Mouse (Mus musculus): Measurements from ENCODE around the gene Ccl27a.
"Not testable (repeated sequence)": the region's sequence is repeated elsewhere in the genome, so short reads cannot be mapped to it uniquely, and the experiment has no call there.

Ccl27a gene

DNA sequence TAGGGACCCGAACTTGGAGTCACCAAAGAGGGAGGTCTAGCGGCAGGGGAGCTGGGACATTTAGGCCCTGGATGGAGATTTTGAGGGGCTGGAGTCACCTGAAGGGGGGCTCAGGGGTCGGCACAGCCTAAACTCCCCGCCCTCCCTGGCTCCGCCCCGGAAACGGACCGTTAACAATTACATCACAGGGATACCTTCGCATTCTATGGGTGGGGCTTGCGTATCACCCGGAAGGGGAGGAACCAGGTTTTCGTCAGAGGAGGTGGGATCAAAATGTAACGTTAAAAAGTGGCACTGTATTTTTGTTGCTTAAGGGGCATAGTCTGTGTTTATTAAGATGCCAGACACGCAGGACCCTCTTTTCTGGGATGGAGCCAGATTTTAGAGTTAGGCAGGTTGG is at the start of gene Ccl27a:
Ccl27a (minus strand) TSS at position 246 of the 400 bp plus-strand sequence.
- peak; percentile 91 for DNase-seq

DNA sequence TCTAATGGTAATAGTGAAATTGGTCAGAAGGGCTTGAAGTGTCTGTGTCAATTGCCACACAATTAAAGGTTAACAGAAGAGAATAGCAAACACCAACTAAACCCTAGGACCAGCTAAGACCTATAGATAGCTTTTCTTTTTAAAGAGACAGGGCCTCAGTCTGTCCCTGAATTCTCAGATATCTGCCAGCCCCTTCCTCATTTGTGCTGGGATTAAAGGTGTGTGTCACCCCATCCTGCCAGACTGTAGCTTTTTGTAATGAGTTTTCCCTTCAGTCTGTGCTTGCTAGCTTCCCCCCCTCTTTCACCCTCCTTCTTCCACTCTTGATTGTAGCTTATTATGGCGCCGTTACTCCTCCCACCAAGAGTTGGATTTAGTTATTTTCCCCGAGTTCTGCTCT is 9.2 kb upstream of the Ccl27a start:
- not testable (repeated sequence) for DNase-seq

DNA sequence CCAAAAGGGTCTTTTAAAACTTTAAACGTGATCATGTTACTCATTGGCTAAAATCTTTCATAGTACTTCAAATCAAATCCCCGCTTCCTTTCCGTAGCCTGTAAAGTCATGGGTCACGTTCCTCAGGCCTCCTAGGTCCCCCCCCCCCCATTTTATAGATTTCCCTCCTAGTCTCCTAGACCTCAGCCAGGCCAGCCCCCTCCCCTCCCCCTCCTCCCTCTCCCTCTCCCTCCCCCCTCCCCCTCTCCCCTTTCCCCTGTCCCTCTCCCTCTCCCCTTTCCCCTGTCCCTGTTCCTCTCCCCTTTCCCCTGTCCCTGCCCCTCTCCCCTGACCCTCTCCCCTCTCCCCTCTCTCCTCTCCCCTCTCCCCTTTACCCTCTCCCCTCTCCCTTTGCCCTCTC is 8.7 kb upstream of the Ccl27a start:
- DNase-seq = not testable (repeated sequence)

DNA sequence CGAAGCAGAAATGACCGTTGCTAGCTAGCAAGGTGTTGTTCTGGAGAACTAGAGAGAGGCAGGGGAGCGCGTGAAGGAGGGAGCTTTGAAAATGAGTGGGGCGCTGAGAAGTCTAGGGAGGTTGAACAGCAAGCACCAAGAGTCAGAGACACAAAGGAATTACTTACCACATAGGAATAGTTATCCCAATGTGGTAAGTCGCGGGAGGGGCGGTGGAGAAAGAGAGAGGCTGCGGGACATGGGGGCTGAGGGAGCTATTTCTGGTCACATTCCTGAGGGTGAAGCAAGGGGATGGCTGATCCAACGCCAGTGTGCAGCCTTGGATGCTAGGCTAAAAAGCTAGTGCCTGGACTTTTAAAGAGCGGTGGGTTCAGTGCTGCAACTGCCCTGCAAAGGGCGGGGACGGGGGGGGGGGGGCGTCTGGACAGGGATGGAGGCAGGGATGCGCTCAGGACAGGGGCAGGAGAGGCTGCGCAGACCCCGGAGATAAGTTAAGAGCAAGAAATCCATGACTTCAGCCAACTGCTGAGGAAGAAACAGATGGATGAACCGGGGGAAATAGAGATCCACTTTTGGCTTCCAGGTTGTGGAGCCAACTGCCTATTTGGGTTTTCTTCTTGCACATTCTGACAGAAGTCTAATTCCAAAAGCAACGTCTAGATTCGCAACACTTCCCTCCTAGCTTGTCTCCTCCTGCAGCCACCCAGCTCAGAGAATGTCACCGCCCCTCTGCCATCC is 7.9 kb upstream of the Ccl27a start:
- DNase-seq = not testable (repeated sequence)

DNA sequence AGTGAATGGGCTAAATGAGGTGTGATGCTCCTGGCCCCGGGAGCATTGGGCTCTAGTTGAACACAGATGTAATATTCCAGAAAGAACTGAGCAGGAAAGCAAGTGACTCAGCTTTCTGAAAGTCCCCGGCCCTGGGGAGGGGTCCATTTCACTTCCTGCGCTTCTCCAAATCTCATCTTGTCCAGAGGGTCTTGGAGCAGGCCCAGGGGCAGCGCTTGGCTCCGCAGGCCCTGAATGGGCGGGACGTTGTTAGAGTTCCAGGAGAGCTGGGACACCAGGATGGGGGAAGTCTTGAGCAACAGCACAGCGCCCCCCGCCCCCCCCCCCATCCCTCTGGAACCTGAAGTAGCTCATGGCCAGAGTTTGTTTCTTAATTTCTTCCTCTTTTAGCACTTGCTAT is 7.2 kb upstream of the Ccl27a start:
- DNase-seq = not testable (repeated sequence)

DNA sequence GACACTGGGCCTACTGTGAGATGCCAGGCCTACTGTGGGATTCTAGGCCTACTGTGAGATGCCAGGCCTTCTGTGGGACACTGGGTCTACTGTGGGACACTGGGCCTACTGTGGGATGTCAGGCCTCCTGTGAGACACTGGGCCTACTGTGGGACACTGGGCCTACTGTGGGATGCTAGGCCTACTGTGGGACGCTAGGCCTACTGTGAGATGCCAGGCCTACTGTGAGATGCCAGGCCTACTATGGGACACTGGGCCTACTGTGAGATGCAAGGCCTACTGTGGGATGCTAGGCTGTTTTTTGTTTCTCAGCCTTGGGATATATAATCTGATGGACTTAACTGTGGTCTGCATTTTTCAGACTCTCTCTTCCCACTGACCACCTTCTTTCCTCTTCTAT is 1.8 kb upstream of the Ccl27a start:
- DNase-seq = not testable (repeated sequence)

DNA sequence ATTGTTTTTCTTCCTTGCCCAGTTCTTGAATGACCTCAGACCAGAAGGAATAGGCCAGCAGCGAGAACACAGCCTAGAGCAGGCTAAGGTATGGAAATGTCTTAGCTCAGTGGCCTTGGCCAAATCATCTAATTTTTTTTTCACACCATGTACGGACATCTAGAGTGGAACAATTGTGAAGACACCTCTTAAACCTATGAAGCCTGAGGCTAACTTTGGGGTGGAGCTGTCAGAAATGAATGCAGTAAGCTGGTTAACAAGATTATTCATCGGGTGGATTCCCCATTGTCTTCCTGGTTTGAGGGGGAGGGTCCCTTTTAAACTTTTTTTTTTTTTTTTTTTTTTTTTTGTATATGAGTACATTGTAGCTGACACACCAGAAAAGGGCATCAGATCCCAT is 459 bp upstream of the Ccl27a start:
- not testable (repeated sequence) for DNase-seq

DNA sequence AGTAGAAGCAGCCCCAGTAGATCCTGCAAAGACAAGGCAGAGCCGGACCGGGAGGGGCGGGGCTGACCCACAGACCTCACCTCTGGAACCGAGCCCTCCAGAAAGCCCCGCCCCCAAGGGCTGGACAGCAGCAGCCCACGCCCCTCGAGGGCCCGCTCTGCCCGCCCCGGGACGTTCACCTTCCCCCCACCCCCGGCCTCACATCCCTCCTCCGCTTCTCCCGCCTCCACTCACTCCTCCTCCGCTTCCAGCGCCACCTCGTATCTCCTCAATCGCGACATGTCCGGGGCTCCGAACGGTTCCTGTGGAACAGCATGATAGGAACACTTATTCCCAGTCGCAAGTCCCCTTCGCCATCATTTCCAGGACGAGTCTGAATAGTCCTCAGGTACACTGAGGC is 545 bp downstream of the Ccl27a start:
- peak; percentile 78 for DNase-seq

DNA sequence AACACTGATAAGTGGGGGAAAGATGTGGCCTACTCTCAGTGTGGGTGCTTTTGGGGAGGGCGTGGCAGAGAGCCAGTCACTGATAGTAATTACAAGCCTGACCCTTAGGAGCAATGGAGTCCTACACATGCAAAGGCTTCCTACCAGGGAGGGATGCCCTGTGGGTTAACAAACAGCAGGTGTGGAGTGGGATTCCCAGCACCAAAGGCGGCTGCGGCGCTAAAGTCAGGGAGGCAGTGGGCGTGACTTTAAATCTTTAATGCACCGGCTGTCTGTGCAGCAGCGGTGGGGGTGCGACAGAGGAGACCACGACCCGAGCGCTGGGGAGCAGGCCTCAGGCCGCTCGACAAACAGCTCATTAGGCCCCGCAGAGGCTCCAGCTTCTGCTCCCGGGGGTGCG is 1.1 kb downstream of the Ccl27a start:
- peak; percentile 44 for DNase-seq

DNA sequence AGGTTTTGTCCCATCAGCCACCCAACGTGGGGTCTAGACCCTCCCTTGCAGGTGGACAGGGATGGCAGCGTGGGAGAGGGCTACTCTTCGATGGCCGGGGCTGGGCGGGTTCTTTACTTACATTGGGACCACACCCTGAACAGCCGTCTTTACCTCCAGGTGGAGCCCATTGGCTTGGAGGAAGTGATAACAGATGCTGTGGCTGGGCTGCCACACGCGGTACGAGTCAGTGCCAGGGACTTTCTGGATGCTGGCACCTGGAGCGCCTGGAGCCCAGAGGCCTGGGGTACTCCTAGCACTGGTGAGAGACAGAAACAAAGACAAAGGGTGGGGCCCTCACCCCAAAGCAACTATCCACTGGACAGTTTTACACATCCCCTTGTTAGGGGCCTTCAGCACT is 6.7 kb downstream of the Ccl27a start:
- DNase-seq = not testable (repeated sequence)

DNA sequence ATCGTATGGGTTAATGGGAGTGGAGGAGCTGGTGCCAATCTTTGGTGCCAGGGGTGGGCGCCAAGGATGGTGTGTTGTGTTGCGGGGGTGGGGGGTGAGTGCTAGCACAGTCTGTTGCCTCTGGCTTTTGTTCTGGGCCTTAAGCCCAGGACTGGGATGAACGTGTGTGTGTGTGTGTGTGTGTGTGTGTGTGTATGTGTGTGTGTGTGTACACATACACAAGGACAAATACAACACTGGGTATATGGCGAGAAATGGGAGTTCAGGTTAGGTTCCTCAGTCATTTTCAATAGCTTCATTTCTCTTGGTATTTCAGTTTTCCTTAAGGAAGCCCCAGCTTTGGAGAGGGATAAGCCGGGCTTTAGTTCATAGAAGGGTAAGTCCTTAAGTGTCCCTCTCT is 10.9 kb downstream of the Ccl27a start:
- DNase-seq = not testable (repeated sequence)

DNA sequence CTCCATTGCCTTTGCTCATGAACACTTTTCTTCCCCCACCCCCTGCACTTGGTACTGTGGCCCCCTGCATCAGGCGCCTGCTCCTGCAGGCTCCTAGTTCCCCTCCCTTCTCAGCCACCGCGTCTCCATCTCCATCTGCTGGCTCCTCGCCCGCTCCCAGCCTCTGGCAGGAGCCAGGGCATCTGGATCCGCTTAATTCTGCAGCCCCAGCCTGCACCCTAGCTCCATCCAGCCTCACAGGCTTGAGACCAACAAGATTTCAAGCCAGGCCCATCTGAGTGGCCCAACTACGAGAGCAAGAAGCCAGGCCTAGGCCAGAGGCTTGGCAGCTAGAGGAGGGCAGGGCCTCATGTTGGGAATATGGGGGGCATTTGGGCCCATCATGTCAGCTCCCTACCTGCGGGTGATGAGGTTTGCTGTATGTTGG is 11.3 kb downstream of the Ccl27a start:
- DNase-seq = peak; percentile 73

DNA sequence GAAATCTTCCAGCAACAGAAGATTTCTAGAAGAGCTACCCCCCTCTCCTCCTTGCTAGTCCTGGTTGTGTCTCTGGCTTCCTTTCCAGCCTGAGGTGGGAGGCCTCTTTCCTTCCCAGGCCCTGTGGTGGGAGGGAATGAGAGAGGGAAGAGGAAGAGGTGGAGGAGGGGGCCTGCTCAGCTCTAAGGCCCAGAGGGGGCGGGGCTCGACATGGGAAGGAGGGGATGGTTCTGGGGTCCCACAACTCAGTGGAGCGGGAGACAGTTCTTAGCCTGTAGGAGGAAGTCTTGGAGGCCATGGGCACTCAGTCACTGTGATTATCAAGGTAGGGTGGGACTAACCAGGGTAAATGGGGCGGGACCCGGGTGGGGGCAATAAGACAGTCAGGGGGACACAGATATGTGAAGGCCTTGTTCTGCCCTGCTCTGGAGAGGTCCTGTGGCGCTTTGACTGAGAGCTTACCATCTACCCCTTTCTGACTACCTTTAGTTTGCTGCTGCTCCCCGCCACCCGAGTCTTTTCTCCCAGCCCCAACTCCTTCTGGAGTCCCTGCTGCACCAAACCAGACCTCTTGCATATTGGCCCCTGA is 11.9 kb downstream of the Ccl27a start:
- DNase-seq = peak; percentile 87

DNA sequence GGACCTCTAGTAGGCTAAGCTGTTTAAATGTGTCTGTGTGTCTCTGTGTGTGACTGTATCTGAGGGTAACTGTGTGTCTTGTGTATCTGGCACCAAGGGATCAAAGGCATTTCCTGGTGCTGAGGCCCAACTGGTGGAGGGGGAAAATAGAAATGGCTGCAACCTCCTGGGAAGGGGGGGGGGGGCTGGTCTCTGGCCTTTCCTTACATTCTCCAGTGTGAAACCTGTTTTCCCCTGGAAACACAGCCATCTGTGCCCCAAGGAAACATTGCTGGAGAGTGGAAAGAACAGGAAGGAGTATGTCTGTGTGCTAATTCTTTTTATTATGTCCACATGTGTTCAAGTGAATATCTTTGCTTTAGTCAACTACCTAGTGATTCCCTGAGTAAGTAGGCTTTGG is 12.4 kb downstream of the Ccl27a start:
- no peak for DNase-seq

DNA sequence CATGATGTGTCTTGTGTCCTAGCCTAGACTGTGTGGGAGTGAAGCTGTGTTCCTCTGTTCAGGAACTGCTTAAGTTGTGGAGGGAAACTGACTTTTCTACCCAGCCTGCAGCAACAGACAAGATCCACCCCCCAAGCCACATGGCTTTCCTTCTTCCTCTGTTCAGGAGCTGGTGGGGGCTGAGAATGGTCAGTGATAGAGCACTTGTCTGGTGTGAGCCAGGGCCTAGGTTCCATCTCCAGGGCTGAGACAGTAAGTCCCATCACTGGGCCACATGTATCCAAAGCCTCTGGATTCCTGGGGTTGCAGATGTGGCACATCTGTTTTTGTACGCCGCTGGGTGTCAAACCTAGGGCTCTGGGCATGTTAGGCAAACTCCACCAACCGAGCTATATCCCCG is 13.1 kb downstream of the Ccl27a start:
- no peak for DNase-seq

DNA sequence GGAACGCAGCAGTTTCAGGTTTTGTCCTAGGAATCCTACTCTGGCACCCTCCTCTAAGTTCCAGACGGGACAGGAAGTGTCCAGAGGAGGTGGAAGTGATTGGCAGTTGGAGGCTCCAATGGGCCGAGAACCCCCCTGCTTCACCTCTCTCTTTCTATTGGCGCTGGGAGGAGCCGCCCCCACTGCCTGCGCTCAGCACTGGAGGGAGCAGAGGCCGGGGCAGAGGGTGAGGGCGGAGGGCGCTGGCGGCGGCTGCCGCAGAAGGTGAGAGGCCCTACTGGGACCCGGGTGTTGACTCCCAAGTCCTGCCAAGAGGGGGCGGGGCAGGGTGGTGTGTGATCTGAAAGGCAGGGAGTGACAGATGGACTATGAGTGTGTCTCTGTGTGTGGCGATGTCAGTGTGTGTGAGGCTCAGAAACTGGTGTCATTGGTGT is 13.7 kb downstream of the Ccl27a start:
- peak; percentile 91 for DNase-seq

DNA sequence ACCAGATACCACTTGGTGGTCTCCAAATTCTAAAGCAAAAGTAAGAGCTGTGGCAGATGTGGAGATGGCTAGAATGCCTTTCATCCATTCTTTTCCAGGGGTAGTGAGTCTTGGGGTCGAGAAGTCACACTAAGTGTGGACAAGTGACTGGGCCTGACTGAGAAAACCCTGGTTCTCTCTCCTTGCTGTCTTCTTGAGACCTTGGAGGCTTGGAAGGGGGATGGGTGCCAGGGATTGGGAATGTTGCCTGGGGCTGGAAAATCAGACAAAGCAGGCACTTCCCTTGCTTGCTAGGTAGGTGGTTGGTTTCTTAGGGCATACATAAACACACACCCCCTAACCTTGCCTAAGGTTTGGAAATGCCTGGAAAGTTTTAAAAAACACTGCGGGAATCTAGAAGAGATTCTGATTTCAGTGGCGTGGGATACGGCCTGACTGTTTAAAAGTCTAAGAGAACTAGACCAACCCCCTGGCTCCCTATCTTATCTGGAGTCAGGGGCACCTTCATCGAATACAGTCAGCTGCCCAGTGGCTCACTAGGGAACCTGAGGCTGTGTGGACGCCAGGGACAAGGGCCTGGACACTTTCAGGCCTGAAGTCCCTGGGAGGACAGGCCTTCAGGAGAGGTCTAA is 14.3 kb downstream of the Ccl27a start:
- DNase-seq = no peak

DNA sequence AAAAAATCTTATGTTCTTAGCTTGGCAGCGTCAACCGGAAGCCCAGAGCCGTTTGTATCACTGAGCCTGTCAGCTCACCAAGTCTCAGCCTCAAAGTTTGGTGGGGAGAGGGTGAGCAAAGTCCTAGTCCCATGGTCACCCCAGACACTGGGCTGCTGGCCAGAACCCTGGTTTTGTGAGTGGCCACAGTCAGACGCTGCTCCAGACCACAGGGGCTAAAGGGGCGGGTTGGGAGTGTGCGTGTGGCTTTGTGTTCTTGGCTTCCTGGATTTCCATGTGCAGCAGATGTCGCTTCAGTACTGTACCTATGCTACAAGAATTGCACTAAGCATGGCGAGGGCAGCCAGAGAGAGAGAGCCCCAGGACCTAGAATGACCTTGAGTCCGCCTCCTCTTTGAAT is 14.8 kb downstream of the Ccl27a start:
- DNase-seq = no peak

DNA sequence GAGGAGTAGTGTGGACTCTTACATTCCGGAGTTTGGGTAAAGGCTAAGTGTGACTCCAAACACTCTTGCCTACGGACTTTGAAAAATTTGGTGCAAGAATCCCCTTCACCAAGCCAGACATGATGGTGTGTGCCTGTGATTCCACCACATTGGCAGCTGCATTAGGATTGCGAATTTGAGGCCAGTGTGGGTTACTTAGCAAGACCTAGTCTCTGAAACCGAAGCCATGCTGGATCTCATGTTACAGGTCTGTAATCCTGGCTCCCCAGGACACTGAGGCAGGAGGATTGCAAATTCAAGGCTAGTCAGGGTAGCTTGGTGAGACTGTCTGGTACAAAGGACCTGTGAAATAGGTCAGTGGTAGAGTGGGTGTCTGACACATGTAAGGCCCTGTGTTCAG is 15.3 kb downstream of the Ccl27a start:
- DNase-seq = no peak

DNA sequence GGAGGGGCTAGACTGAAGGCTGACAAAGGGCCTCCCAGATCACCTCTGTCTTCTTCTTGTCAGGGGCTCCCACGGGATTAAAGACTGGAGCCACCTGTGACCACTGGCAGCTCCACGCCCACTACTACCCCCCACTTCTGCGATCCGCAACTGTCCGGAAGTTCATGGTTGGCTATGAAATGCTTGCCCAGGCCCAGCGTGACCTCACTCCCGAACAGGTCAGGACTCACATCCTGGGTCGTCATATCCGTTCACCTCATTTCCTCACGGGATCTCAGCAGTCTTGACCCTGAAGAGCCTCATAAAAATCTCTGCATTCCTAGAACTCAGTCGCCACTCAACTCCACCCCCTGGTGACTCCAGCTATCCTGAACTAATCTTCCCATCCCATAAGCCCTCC is 16.0 kb downstream of the Ccl27a start:
- DNase-seq = no peak

DNA sequence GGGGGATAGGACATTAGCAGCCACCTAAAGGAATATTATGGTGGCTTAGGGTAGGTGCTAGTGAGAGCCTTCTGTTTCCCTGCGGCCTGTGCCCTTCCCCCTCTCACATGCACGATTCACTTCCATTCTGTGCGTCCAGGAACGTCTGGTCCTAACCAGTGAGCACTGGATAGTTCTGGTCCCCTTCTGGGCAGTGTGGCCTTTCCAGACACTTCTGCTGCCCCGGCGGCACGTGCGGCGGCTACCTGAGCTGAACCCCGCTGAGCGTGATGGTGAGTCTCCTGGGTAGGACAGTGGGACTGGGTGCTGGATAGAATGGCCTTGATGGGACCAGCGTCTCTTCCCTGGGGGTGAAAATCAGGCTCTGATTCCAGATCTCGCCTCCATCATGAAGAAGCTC is 16.7 kb downstream of the Ccl27a start:
- no peak for DNase-seq

DNA sequence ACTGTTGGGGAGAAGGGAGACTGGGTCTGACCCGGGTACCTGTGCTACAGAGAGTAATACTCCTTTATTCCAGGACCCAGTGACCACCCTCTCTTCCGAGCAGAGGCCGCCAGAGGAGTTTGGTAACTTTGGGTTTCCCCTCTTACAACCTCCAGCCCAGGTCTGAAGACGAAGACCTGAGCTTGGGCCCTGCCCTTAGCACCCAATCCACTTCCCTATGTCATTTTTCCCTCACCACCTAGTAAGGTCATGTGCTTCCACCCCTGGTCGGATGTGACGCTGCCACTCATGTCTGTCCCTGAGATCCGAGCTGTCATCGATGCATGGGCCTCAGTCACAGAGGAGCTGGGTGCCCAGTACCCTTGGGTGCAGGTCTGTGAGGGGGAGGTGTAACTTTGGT is 17.6 kb downstream of the Ccl27a start:
- no peak for DNase-seq

DNA sequence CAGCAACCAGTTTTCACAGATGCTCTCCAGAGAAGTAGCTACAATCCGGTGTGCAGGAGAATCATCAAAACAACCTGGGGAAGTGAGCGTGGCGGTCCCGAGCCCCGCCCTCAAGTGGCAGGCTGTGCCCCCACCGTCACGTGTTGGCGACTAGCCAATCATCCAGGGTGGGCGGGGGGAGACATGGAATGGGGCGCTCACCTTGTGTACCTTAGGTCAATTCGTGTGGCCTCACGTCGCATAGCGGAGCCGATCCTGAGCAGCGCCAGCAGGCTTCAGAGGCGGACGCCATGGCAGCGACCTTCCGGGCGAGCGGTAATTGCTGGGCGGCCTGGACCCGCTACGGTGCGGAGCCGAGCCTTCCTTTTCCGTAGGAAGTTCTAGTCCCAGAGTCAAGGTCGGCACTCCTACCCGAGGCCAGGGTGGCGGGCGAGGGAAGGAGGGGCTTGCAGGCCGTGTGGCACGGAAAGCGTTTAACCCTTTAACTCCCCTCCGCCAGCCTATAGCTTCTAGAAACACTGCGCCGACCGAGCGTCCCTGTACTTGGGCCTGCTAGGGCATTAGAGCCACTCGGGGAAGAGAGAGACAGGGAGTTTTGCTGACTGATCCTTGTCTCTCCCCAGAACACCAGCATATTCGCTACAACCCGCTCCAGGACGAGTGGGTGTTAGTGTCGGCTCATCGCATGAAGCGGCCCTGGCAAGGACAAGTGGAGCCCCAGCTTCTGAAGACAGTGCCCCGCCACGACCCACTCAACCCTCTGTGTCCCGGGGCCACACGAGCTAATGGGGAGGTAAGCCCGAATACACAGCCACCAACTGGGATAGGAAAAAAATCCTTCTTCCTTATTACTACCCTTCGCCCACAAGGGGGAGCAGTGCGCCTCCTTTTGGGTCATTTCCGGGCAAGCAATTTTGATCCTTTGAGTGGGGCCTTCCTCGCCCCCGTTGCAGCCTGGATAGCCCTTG is 18.4 kb downstream of the Ccl27a start, which contains the start of gene Sigmar1:
Sigmar1 (minus strand) TSS at position 820 of the 968 bp plus-strand sequence.
- DNase-seq = peak; percentile 91

All from embryo, embryonic 11 days (tissue).